Mouse (Mus musculus) ES-E14 (cell line): ENCODE measurements around the gene Slc25a23. TPM values are rescaled to one million over a fixed set of nuclear protein-coding genes. Genes with fewer than 3 reads are reported as not detected.

ENCODE experiments used
- DNase-seq: peaks from one replicate; pipeline ENCODE4 v3.0.0-alpha.2; 2013; ENCODE audit warnings: low read depth, low spot score
- H3K27ac ChIP-seq: 2 replicates; pipeline ENCODE4 v1.5.1; 2012; ENCODE audit warnings: low read depth, mild to moderate bottlenecking, low read length, moderate library complexity, mixed read lengths; ENCODE audit not compliant: poor library complexity, insufficient read depth, severe bottlenecking
- H3K36me3 ChIP-seq: 2 replicates; pipeline ENCODE4 v1.6.1; 2012; ENCODE audit warnings: mild to moderate bottlenecking, low read length, moderate library complexity, mixed read lengths; ENCODE audit not compliant: control insufficient read depth, poor library complexity, insufficient read depth, severe bottlenecking
- H3K4me1 ChIP-seq, 2 experiments: fragments of 150-350 bp in 1 of 2; sonication (generic) in 1 of 2; 2 replicates each; pipeline ENCODE4 v1.6.1; 2012; ENCODE audit warnings: low read length in 2 of 2, mild to moderate bottlenecking in 1 of 2, mixed read lengths in 1 of 2; ENCODE audit not compliant: control insufficient read depth in 2 of 2, insufficient read depth in 2 of 2, poor library complexity in 1 of 2
- H3K4me3 ChIP-seq, 2 experiments: fragments of 150-350 bp in 1 of 2; sonication (generic) in 1 of 2; 2 replicates each; pipeline ENCODE4 v1.5.1; 2012; ENCODE audit warnings: low read length in 2 of 2, low read depth in 1 of 2, mild to moderate bottlenecking in 1 of 2, mixed read lengths in 1 of 2; ENCODE audit not compliant: insufficient read depth in 1 of 2, poor library complexity in 1 of 2, severe bottlenecking in 1 of 2
- H3K9ac ChIP-seq: 2 replicates; pipeline ENCODE4 v1.6.1; 2012; ENCODE audit warnings: low read depth, mild to moderate bottlenecking, low read length, mixed read lengths; ENCODE audit not compliant: poor library complexity, insufficient read depth, severe bottlenecking
- H3K9me3 ChIP-seq: fragments of 150-350 bp; sonication (generic); 2 replicates; pipeline ENCODE4 v1.6.1; 2012; ENCODE audit warnings: low read depth, mild to moderate bottlenecking, low read length; ENCODE audit not compliant: control insufficient read depth, insufficient read depth
- CHD2 ChIP-seq: IDR thresholded peaks from 2 replicates; pipeline ENCODE4 v1.6.1; 2014; ENCODE audit warnings: mild to moderate bottlenecking, low read depth, low read length, inconsistent platforms
- HCFC1 ChIP-seq: IDR thresholded peaks from 2 replicates; pipeline ENCODE4 v1.6.1; 2012; ENCODE audit warnings: low read length, inconsistent platforms, borderline replicate concordance; ENCODE audit not compliant: insufficient read depth
- MAFK ChIP-seq: IDR thresholded peaks from 2 replicates; pipeline ENCODE4 v1.6.1; 2014; ENCODE audit warnings: mild to moderate bottlenecking, low read depth, low read length, inconsistent platforms; ENCODE audit not compliant: insufficient read depth
- ZC3H11A ChIP-seq: IDR thresholded peaks from 2 replicates; pipeline ENCODE4 v1.6.1; 2012; ENCODE audit warnings: low read depth, mild to moderate bottlenecking, inconsistent platforms, low read length, borderline replicate concordance
- ZNF384 ChIP-seq: IDR thresholded peaks from 2 replicates; pipeline ENCODE4 v1.6.1; 2012; ENCODE audit warnings: low read depth, low read length, inconsistent platforms
- in situ Hi-C, 2 experiments: fragments of 600-800 bp; cut with MboI; formaldehyde crosslinking; loops; one replicate each; pipeline ENCODE4 v1.15.1; 2025; ENCODE audit warnings: low sequenced_read_pairs in 2 of 2, inconsistent platforms in 1 of 2; ENCODE audit not compliant: unreplicated experiment in 2 of 2
- total RNA-seq: library from RNA; depleted of rRNA; stranded (reverse); fragments of 300-350 nt; gene quantifications from 2 replicates; pipeline ENCODE4 v1.2.3, GENCODE M21; 2012

The Slc25a23 gene
- total RNA-seq, 1 experiment, result 5.9 TPM

GRCm38 (mm10) chr17:57094222-57094621, 34.6 kb upstream of the Slc25a23 start:
- H3K9me3 ChIP-seq, result no peaks in the 10 kb centered on the region
- H3K36me3 ChIP-seq, result no peaks in the 10 kb centered on the region
- TF ChIP-seq CHD2, result no peak
- peaks cover 0 to 10% of the 10 kb centered on the region in 2 experiments; a peak in 1 of 4 replicates for H3K4me1 ChIP-seq
- no peak overlapping the region for H3K4me3 ChIP-seq
- H3K9ac ChIP-seq, result no peak overlapping the region
- no peak overlapping the region for H3K27ac ChIP-seq
- DNase-seq, result no peak
- in situ Hi-C loops, result loop anchor here in 1 of 2 experiments (10.0 kb wide), 1 partner anchor 241 kb away; no protein-coding TSS in a partner anchor

- in situ Hi-C loops, result no loop called here
- H3K4me1 ChIP-seq, result peaks cover 0 to 4% of the 10 kb centered on the region in 2 experiments; a peak in 1 of 4 replicates
- H3K9ac ChIP-seq, result no peak within 1 kb of the TSS
- no peak for TF ChIP-seq CHD2
- no peak for TF ChIP-seq ZC3H11A
- no peak for TF ChIP-seq HCFC1
- peak within 1 kb of the TSS; percentile 25 to 37; a peak in 3 of 4 replicates for H3K4me3 ChIP-seq
- DNase-seq, result no peak
- H3K27ac ChIP-seq, result no peak within 1 kb of the TSS
- no peaks in the 10 kb centered on the region for H3K36me3 ChIP-seq
- no peaks in the 10 kb centered on the region for H3K9me3 ChIP-seq
Observed at GRCm38 (mm10) chr17:57087049-57087832, 27.6 kb upstream of the Slc25a23 start, which contains the start of gene Tubb4a. TSS of gene Tubb4a (minus strand) at chr17:57087782.

DNA sequence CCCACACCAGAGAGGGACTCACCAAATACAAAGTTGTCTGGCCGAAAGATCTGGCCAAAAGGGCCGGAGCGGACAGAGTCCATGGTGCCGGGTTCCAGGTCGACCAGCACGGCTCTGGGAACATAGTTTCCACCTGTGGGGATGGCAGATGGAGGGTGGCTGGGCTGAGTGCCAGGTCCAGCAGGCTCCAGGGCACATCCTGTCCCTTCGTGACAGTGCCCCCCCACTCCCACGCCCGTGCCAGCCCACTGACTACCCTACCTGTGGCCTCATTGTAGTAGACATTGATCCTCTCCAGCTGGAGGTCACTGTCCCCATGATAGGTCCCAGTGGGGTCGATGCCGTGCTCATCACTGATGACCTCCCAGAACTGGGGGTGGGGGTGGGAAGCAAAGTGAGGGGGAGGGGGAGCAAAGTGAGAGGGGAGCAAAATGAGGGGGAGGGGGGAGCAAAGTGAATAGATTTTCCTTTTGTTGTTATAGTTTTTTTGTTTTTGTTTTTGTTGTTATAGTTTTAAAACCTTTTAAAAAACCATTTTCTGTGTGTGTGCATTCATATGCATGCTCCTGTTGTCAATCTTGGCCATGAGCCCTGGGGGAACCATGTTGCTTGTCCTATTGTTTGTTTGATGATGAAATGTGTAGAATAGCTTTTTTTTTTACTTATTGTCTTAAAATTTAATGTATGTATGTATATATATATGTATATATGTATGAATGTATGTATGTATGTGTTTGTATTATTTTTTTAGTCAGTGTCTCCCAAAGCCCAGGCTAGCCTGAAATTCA, 26.5 kb upstream of the Slc25a23 start:
- H3K27ac ChIP-seq, result no peak overlapping the region
- no peaks in the 10 kb centered on the region for H3K36me3 ChIP-seq
- H3K9ac ChIP-seq, result no peak overlapping the region
- TF ChIP-seq MAFK, result no peak
- no peak for TF ChIP-seq ZC3H11A
- DNase-seq, result no peak
- in situ Hi-C loops, result no loop called here
- H3K4me1 ChIP-seq, result peaks cover 0 to 4% of the 10 kb centered on the region in 2 experiments; a peak in 1 of 4 replicates
- H3K9me3 ChIP-seq, result no peaks in the 10 kb centered on the region
- no peak overlapping the region for H3K4me3 ChIP-seq

DNA sequence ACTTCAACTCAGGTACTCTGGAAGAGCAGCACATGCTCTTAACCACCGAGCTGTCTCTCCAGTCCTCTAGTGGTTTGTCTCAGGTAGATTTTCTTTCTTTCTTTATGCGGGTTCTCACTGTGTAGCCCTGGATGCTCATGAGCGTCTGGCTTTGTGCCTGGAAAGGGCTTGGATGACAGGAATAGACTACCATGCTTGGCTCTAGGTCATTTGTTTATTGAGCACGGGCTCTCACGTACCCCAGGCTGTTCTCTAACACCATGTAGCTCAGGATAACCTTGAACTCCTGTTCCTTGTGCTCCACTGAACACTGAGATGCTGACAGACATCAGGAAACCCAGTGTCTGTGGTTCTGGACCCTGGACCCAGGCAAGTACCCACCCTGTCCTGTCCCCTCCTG, 22.8 kb upstream of the Slc25a23 start:
- Histone ChIP-seq H3K4me3 (no peak overlapping the region), H3K27ac (no peak overlapping the region), H3K9ac (no peak overlapping the region), H3K4me1 (peaks cover 0 to 11% of the 10 kb centered on the region in 2 experiments; a peak in 2 of 4 replicates), H3K36me3 (no peaks in the 10 kb centered on the region), H3K9me3 (no peaks in the 10 kb centered on the region)
- TF ChIP-seq ZNF384 (no peak), HCFC1 (no peak), MAFK (no peak), CHD2 (no peak), ZC3H11A (no peak)
- no peak for DNase-seq
- in situ Hi-C loops, result no loop called here
